Mouse (Mus musculus) erythroblast, embryonic 14.5 days (primary cell): Measurements from ENCODE around the gene Aldh1a2.

Experiments
- GATA1 ChIP-seq: IDR thresholded peaks from 2 replicates; pipeline ENCODE4 v1.6.1; 2012; ENCODE audit warnings: low read length, inconsistent platforms, mixed read lengths
- TAL1 ChIP-seq: IDR thresholded peaks from 3 replicates; pipeline ENCODE4 v1.6.1; 2012; ENCODE audit warnings: low read length, inconsistent platforms, mixed read lengths

- TF ChIP-seq GATA1 (no peak), TAL1 (no peak)
Observed at GRCm38 (mm10) chr9:71219161-71219560, 3.6 kb downstream of the Aldh1a2 start.
